Mouse (Mus musculus) kidney, embryonic 14.5 days (tissue): ENCODE measurements around the gene Gm20449. TPM values are rescaled to one million over a fixed set of nuclear protein-coding genes. Genes with fewer than 3 reads are reported as not detected.
"Not testable (repeated sequence)": the region's sequence is repeated elsewhere in the genome, so short reads cannot be mapped to it uniquely, and the experiment has no call there.

Experiments used
- ATAC-seq: fragments of 200-750 bp; cut with Nextera tagmentation; 2 replicates; pipeline ENCODE4 v1.8.0; 2017; ENCODE audit warnings: moderate number of reproducible peaks, mild to moderate bottlenecking, moderate TSS enrichment, moderate library complexity; ENCODE audit not compliant: low FRiP score, low TSS enrichment
- H3K27ac ChIP-seq: fragments of 300-500 bp; sonication (generic); 2 replicates; pipeline ENCODE4 v1.5.1; 2014; ENCODE audit warnings: low read depth, mild to moderate bottlenecking, low read length, moderate library complexity, mixed read lengths
- H3K27me3 ChIP-seq: fragments of 300-500 bp; sonication (generic); 2 replicates; pipeline ENCODE4 v1.6.1; 2014; ENCODE audit warnings: mild to moderate bottlenecking, low read length; ENCODE audit not compliant: control insufficient read depth, insufficient read depth
- H3K36me3 ChIP-seq: fragments of 300-500 bp; sonication (generic); 2 replicates; pipeline ENCODE4 v1.6.1; 2014; ENCODE audit warnings: low read length, mixed read lengths; ENCODE audit not compliant: control insufficient read depth, insufficient read depth
- H3K4me1 ChIP-seq: fragments of 300-500 bp; sonication (generic); 2 replicates; pipeline ENCODE4 v1.6.1; 2014; ENCODE audit warnings: low read length, mixed read lengths; ENCODE audit not compliant: control insufficient read depth, insufficient read depth
- H3K4me2 ChIP-seq: fragments of 300-500 bp; sonication (generic); replicated peaks from 2 replicates; pipeline ENCODE4 v1.6.1; 2014; ENCODE audit warnings: low read depth, mild to moderate bottlenecking, low read length
- H3K4me3 ChIP-seq: fragments of 300-500 bp; sonication (generic); 2 replicates; pipeline ENCODE4 v1.5.1; 2014; ENCODE audit warnings: mild to moderate bottlenecking, low read length
- H3K9ac ChIP-seq: fragments of 300-500 bp; sonication (generic); 2 replicates; pipeline ENCODE4 v1.6.1; 2014; ENCODE audit warnings: low read depth, mild to moderate bottlenecking, low read length, moderate library complexity
- H3K9me3 ChIP-seq: fragments of 300-500 bp; sonication (generic); 2 replicates; pipeline ENCODE4 v1.6.1; 2016; ENCODE audit warnings: low read length; ENCODE audit not compliant: control insufficient read depth
- WGBS: fragments of 180-500 bp; shearing (Covaris S2); extraction: QIAGEN DNeasy Blood & Tissue Kit; methylation state at CpG from one replicate; pipeline ENCODE4 v1.1.7; 2014; 5-methylcytosine and 5-hydroxymethylcytosine counted together
- polyA plus RNA-seq: library from polyadenylated mRNA; unstranded; fragments of >200 nt; fragmentation: Nextera tagmentation; extraction: Ambion mirVana; gene quantifications from 2 replicates; pipeline ENCODE4 v1.2.1, GENCODE M21; 2014

Gene Gm20449
- 0.13 TPM in 1 of 2 replicates, not detected in the other for polyA plus RNA-seq

GRCm38 (mm10) chr7:41499389-41500049, at the start of gene Gm20449, which contains the start of gene AW146154:
Gene Gm20449, minus strand, starts transcription at chr7:41499417.
Gene AW146154, minus strand, starts transcription at chr7:41499890.
- Histone ChIP-seq H3K9me3 (peaks cover 5% of the 10 kb centered on the region; the same call in 1 of the 2 replicates), H3K4me3 (peak within 1 kb of the TSS; percentile 66), H3K9ac (peak within 1 kb of the TSS; percentile 50), H3K27me3 (no peaks in the 10 kb centered on the region), H3K4me2 (peak within 1 kb of the TSS; percentile 73), H3K4me1 (no peaks in the 10 kb centered on the region), H3K36me3 (no peaks in the 10 kb centered on the region), H3K27ac (peak within 1 kb of the TSS; percentile 65)
- under 1% methylated on average over 18 of the region's 18 CpGs for WGBS
- ATAC-seq: peak; percentile 99

GRCm38 (mm10) chr7:41512672-41513071, 13.5 kb upstream of the Gm20449 start:
- no peak overlapping the region for H3K4me3 ChIP-seq
- WGBS: 92% methylated on average over 3 of the region's 3 CpGs
- ATAC-seq: no peak
- H3K4me1 ChIP-seq: no peaks in the 10 kb centered on the region
- H3K4me2 ChIP-seq: no peak overlapping the region
- H3K9ac ChIP-seq: no peak overlapping the region
- no peaks in the 10 kb centered on the region for H3K9me3 ChIP-seq
- H3K36me3 ChIP-seq: no peaks in the 10 kb centered on the region
- no peaks in the 10 kb centered on the region for H3K27me3 ChIP-seq
- no peak overlapping the region for H3K27ac ChIP-seq

GRCm38 (mm10) chr7:41512207-41512606, 13.0 kb upstream of the Gm20449 start:
- WGBS: 25% methylated on average over 1 of the region's 1 CpGs
- H3K9me3 ChIP-seq: no peaks in the 10 kb centered on the region
- no peak for ATAC-seq
- no peaks in the 10 kb centered on the region for H3K36me3 ChIP-seq
- H3K4me3 ChIP-seq: no peak overlapping the region
- H3K4me2 ChIP-seq: no peak overlapping the region
- H3K27ac ChIP-seq: no peak overlapping the region
- H3K27me3 ChIP-seq: no peaks in the 10 kb centered on the region
- H3K4me1 ChIP-seq: no peaks in the 10 kb centered on the region
- H3K9ac ChIP-seq: no peak overlapping the region

- ATAC-seq: no peak
- 33% methylated on average over 1 of the region's 1 CpGs for WGBS
- Histone ChIP-seq H3K36me3 (no peaks in the 10 kb centered on the region), H3K4me3 (no peak overlapping the region), H3K27ac (no peak overlapping the region), H3K27me3 (no peaks in the 10 kb centered on the region), H3K4me1 (no peaks in the 10 kb centered on the region), H3K9ac (no peak overlapping the region), H3K9me3 (no peaks in the 10 kb centered on the region), H3K4me2 (no peak overlapping the region)
Measured at GRCm38 (mm10) chr7:41502402-41502801, 3.2 kb upstream of the Gm20449 start.

GRCm38 (mm10) chr7:41500151-41500934, 1.1 kb upstream of the Gm20449 start:
- WGBS: 20% methylated on average over 22 of the region's 22 CpGs
- Histone ChIP-seq H3K9ac (peak overlapping the region; percentile 50), H3K27ac (no peak overlapping the region), H3K4me2 (peak overlapping the region; percentile 73), H3K4me1 (no peaks in the 10 kb centered on the region), H3K9me3 (no peaks in the 10 kb centered on the region), H3K4me3 (peak overlapping the region; percentile 66), H3K36me3 (no peaks in the 10 kb centered on the region), H3K27me3 (no peaks in the 10 kb centered on the region)
- peak; percentile 36; the same call in 1 of the 2 replicates for ATAC-seq

- not testable (repeated sequence) for H3K4me1 ChIP-seq, ATAC-seq, H3K36me3 ChIP-seq, H3K27me3 ChIP-seq, H3K9me3 ChIP-seq, H3K27ac ChIP-seq
- Histone ChIP-seq H3K4me2 (peak overlapping the region; percentile 73), H3K4me3 (peak overlapping the region; percentile 66), H3K9ac (peak overlapping the region; percentile 34; the same call in 1 of the 2 replicates)
- WGBS: 0% methylated on average over 6 of the region's 6 CpGs
Measured at GRCm38 (mm10) chr7:41499018-41499388, 214 bp downstream of the Gm20449 start.

- ATAC-seq, H3K4me1 ChIP-seq, H3K36me3 ChIP-seq, H3K27ac ChIP-seq, H3K27me3 ChIP-seq, H3K9me3 ChIP-seq: not testable (repeated sequence)
- Histone ChIP-seq H3K4me3 (peak overlapping the region; percentile 66), H3K4me2 (peak overlapping the region; percentile 73), H3K9ac (0 out of 2 replicates have a peak overlapping the region, but pooled peaks have one; percentile 34)
- WGBS: 61% methylated on average over 2 of the region's 4 CpGs
Measured at GRCm38 (mm10) chr7:41498464-41498863, 753 bp downstream of the Gm20449 start.

- no peak overlapping the region for H3K4me2 ChIP-seq
- WGBS: 92% methylated on average over 2 of the region's 2 CpGs
- no peak overlapping the region for H3K4me3 ChIP-seq
- peaks cover 8% of the 10 kb centered on the region; the same call in 1 of the 2 replicates for H3K9me3 ChIP-seq
- no peak for ATAC-seq
- no peaks in the 10 kb centered on the region for H3K4me1 ChIP-seq
- H3K27me3 ChIP-seq: no peaks in the 10 kb centered on the region
- no peaks in the 10 kb centered on the region for H3K36me3 ChIP-seq
- H3K9ac ChIP-seq: no peak overlapping the region
- H3K27ac ChIP-seq: no peak overlapping the region
Measured at GRCm38 (mm10) chr7:41497871-41498270, 1.3 kb downstream of the Gm20449 start.

GRCm38 (mm10) chr7:41451864-41452263, 47.4 kb downstream of the Gm20449 start:
- H3K27ac ChIP-seq: no peak overlapping the region
- no peaks in the 10 kb centered on the region for H3K9me3 ChIP-seq
- no peak overlapping the region for H3K4me3 ChIP-seq
- no peak overlapping the region for H3K4me2 ChIP-seq
- H3K27me3 ChIP-seq: no peaks in the 10 kb centered on the region
- H3K4me1 ChIP-seq: no peaks in the 10 kb centered on the region
- WGBS: 3% methylated on average over 10 of the region's 10 CpGs
- H3K36me3 ChIP-seq: no peaks in the 10 kb centered on the region
- no peak overlapping the region for H3K9ac ChIP-seq
- ATAC-seq: peak; percentile 94
